Mouse (Mus musculus) cerebellum, postnatal 4 days (tissue): Measurements from ENCODE around the gene Morc1.

ENCODE experiments used
- DNase-seq, 2 experiments: peaks; one replicate each; pipeline ENCODE4 v3.0.0; 2022; ENCODE audit warnings: low spot score in 2 of 2, mixed read lengths in 1 of 2

Morc1 gene

DNA sequence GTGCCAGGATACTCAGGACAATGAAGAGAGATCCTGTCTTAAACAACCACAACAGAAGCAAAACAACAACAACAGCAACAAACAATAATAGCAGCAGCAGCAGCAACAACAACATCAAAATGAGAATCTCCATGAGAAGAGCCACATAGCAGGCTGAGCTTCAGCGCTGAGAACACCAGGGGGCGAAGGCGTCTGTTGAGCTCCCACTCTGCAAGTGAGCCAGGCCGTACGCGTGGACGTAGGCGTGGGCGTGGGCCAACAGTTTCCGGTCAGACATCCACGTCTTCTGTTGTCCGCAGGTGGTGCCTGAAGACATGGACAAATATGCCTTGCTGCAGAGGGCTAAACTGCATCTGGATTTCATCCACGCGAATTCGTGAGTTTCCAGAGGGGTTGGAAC lies at the start of gene Morc1:
Gene Morc1 (plus strand): TSS at position 211 of the 400 bp plus-strand sequence.
- no peak for DNase-seq

- no peak for DNase-seq
These were observed 47.3 kb upstream of the Morc1 start for GRCm38 (mm10) chr16:48383582-48384257.

GRCm38 (mm10) chr16:48386982-48387381 lies 44.1 kb upstream of the Morc1 start:
- DNase-seq: no peak

DNA sequence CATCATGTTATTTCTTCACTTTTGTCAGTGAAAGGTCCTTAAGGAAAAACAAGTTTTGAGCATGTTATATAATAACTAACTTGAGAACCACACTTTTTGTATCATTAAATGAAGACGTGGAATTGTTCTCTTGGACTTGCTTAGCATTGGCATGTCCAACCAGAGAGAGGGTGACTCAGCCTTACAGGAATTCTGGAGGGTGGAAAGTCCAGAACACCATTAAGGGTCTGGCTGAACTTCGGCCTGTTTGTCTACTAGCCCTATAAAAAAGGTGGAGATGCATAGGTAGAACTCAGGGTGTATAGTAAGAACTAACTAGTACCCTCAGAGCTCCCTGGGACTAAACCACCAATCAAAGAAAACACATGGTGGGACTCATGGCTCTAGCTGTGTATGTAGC lies 35.8 kb upstream of the Morc1 start:
- no peak for DNase-seq

- DNase-seq: no peak
These were observed 28.1 kb upstream of the Morc1 start for GRCm38 (mm10) chr16:48402963-48403362.

GRCm38 (mm10) chr16:48403423-48403822 lies 27.6 kb upstream of the Morc1 start:
- no peak for DNase-seq

- DNase-seq: no peak
These were observed 27.0 kb upstream of the Morc1 start for GRCm38 (mm10) chr16:48404009-48404408.

GRCm38 (mm10) chr16:48405674-48406403 lies 25.2 kb upstream of the Morc1 start:
- DNase-seq: no peak

GRCm38 (mm10) chr16:48409580-48409979 lies 21.5 kb upstream of the Morc1 start:
- peak in 1 of 2 experiments; percentile 19 for DNase-seq

DNA sequence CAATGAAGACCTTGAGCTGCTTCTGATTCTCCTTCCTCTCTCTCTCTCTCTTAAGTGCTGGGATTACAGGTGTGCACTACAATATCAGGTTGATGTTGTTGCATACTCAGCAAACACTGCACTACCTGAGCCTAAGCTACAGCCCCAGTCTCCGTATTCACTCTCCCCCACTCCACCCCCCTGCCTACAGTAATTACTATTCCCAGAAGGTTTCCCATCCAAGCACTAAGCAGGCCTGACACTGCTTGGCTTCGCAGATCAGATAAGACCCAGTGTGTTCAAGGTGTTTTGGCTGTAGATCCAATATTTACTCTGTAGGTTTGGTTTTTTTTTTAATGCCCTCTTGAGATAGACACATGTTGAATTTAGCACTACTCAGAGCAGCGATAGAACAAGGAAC lies 20.9 kb upstream of the Morc1 start:
- no peak for DNase-seq

GRCm38 (mm10) chr16:48412246-48412645 lies 18.8 kb upstream of the Morc1 start, which contains the start of gene Gm5485:
Gm5485 (minus strand) TSS chr16:48412416.
- no peak for DNase-seq

- DNase-seq: no peak
These were observed 12.5 kb upstream of the Morc1 start for GRCm38 (mm10) chr16:48418557-48418956.

- no peak for DNase-seq
These were observed 12.0 kb upstream of the Morc1 start for GRCm38 (mm10) chr16:48419035-48419434.

DNA sequence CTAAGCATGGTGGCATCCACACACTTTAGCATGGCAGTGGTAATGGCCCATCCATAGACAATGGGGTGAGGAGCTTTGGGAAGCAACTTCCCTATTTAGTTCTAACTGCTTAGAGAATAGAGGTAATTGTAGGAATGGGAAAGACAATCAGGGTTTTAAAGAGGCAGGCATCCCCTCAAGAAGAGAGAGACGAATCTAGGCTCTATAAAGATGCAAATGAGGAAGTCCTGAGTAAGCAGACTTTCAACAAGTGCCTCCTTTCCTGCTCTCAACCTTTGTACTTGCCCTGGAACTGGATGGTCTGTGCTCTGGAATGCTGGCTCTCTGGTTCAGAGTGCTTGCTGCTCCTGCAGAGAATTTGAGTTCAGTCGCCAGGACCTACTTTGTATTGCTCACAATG lies 8.5 kb upstream of the Morc1 start:
- DNase-seq: no peak

DNA sequence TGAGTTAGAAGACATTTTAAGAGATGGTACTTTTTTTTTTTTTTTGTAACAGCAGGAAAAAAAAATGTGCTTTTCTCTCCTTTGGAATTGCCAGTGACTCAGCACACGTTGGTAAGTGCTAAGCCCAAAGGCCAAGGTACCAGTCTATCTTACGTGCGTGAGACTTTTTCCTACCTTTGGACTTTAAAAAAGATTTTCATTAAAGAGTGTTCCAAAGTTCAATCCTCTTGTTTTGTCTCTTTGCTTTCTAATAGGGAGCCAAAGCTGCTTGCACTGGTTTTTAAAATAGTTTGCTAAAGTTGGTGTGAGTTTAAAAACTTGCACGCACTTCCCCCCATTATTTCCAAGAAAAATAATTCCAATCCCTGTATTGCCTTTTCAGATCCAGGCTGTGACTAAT lies 7.0 kb upstream of the Morc1 start:
- no peak for DNase-seq

DNA sequence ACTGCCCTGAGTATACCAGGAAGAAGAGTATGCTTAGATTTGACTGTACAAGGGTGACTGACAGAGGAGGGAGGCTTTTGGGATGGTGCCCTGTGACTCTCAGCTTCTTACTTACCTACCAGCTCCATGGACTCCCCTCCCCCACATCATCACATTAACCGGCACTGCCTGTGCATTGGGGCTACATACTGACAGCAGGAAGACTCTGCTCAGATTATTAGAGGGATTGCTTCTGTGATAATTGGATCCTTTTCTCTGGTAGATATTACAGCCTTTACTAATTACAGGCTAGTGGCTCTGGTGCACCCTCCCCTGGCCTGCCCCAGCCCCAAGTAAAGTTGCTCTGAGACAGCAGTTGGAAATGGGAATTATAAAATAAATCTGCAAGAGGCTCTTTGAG lies 1.6 kb upstream of the Morc1 start:
- no peak for DNase-seq

DNA sequence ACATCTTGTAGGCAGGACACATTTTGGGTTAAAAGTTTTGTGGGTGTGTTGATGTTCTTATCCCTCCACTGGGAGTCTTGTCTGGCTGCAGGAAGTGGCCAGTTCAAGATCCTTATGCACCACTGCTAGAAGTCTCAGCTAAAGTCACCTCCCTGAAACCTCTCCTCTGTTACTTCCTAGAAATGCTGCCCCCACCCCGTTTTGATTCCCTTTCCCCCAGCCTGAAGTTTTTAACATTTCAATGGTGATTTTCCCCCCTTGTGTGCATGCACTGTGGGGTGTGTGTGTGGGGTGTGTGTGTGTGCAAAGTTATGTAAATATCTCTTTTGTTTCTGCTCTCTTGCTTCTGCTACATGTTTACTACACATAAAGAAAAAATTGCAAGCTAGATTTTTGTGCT lies 4.4 kb downstream of the Morc1 start:
- no peak for DNase-seq

GRCm38 (mm10) chr16:48437476-48437875 lies 6.4 kb downstream of the Morc1 start:
- DNase-seq: peak in 1 of 2 experiments; percentile 31

DNA sequence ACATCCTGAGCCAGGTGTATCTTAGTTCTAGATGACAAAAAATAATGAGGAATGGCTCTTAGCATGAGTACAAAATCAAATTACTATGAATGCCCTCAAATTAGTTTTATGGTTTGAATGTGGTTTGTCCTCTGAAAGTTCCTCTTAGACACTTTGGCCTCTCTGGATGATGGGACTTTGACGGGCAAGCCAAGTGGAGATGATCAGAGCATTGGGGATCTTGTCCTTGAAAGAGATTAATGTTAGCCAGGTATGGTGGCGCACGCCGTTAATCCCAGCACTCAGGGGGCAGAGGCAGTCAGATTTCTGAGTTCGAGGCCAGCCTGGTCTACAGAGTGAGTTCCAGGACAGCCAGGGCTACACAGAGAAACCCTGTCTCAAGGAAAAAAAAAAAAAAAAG lies 13.6 kb downstream of the Morc1 start:
- DNase-seq: no peak

- DNase-seq: no peak
These were observed 15.3 kb downstream of the Morc1 start for GRCm38 (mm10) chr16:48446161-48446925.

DNA sequence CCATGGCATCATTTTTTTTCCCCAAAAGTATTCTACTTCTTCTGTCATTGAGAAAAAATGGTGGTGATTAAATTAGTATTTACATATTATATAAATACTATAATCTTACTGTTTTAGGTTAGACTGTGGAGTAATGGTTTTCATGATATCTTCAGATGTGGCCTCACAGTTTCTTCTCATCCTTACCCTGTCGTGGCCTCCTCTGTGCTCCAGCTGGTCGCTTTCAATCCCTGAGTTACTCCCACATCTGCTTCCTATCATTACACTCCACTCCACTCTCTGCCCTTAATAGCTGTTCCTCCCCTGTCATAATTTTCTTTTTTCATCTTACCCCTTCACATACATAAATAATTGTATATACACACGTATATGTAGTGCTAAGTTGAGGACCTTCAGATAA lies 22.2 kb downstream of the Morc1 start:
- no peak for DNase-seq

DNA sequence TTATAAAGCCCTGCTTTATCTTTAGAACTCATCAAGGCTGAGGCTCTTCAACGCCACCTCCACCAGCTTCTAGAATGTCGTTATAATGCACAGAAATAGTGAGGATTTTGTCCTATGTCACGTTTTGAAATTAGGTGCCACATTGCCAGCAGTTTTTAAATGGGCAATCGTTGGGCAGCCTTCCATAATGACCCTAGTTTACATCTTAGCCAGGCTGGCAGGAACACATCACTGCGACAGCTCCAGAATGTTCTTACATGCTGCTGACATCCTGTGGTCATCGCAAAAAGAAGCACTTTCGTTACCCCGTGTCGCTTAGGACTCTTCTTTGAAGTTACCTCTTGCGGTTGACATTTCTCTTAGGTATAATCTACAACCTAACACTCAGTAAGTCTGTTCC lies 42.4 kb downstream of the Morc1 start:
- DNase-seq: no peak
